Mouse (Mus musculus): ENCODE results near the gene Dysf. TPM values are rescaled to one million over a fixed set of nuclear protein-coding genes. Genes with fewer than 3 reads are reported as not detected.
A peak's percentile ranks its signal among the peaks of the same experiment; 100 is the strongest.

The Dysf gene
- polyA plus RNA-seq, 2 experiments = 1.6 to 1.9 TPM

DNA sequence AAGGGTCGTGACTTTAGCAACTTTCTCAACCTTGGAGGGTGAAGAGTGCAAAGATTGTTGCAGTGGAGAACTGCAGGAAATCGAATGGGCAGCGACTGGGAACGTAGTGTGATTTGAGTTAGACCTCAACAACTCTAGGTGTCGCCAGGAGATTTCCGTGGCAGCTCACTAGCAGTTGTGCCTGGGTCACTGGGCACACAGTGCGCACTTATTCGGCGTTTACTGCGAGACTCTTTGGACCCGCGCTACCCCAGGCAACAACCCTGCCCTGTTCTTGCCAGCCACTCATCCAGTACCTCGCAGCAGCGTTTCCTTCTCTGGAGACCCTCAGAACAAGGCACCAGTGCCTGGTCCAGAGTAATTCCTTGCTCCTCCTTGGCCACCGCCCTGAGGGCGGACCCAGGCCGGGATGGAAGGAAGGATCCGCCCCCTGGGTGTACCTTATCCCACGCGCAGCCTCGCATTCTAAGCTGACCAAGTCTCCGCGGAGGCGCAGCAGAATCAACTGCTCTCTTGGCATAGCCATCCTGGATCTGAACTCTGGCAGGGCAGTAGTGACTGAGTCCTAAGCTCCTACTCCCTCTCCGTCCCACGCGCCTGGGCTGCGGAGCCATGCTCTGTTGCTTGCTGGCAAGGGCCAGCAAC is 10.6 kb downstream of the Dysf start:
- no peak for DNase-seq (ENCODE audit: low read depth in 3 of 3, low spot score in 3 of 3)
- no peak for TF ChIP-seq EP300 (IDR thresholded peaks at IDR 0.05; ENCODE audit: low read depth)
- no peak for TF ChIP-seq CTCF (IDR thresholded peaks at IDR 0.05; ENCODE audit: low read depth)
- Histone ChIP-seq H3K9me3 (ENCODE audit: control insufficient read depth, low read length) (no peaks in the 10 kb centered on the region), H3K27me3 (ENCODE audit: control insufficient read depth, insufficient read depth, low read length) (peaks cover 13% of the 10 kb centered on the region), H3K9ac (replicated peaks) (no peak overlapping the region), H3K27ac (no peak overlapping the region), H3K4me1 (replicated peaks; ENCODE audit: control insufficient read depth in 2 of 2, insufficient read depth in 2 of 2, low read length in 1 of 2) (no peaks in the 10 kb centered on the region), H3K4me3 (ENCODE audit: insufficient read depth in 1 of 2, low read depth in 2 of 2, low read length in 2 of 2) (peak overlapping the region in 1 of 2 experiments; percentile 23; a peak in 3 of 4 replicates), H3K4me2 (ENCODE audit: low read depth) (peak overlapping the region; percentile 9), H3K36me3 (replicated peaks; ENCODE audit: control insufficient read depth, insufficient read depth, low read depth) (no peaks in the 10 kb centered on the region)
- WGBS (ENCODE audit: insufficient replicate concordance) = 6% methylated on average over 28 of the region's 28 CpGs
- ATAC-seq (ENCODE audit: insufficient read depth) = no peak

DNA sequence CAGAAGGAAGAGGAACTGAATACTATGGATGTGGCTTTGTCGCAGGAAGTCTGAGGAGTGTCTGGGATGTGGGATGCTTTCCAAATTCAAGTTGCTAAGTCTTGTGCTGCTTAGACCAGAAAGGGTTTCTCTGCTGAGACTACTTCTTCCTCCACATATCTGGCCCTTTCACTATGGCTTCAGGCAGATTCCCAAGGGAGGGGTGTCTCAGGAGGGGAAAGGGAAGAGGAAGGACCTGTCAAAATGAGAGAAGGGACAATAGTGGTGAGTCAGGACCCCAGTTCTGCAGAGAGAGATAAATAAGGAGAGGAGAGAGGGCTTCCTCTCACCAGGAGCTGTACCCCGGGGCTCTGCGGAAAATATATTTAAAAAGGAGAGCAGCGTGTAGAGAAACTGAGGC is 11.6 kb downstream of the Dysf start:
- peaks cover 13% of the 10 kb centered on the region for H3K27me3 ChIP-seq (ENCODE audit: control insufficient read depth, insufficient read depth, low read length)
- H3K4me3 ChIP-seq (ENCODE audit: insufficient read depth in 1 of 2, low read depth in 2 of 2, low read length in 2 of 2) = no peak overlapping the region
- H3K9ac ChIP-seq (replicated peaks) = no peak overlapping the region
- no peak for DNase-seq (ENCODE audit: low read depth in 3 of 3, low spot score in 3 of 3)
- no peak for TF ChIP-seq CTCF (IDR thresholded peaks at IDR 0.05; ENCODE audit: low read depth)
- no peak for TF ChIP-seq EP300 (IDR thresholded peaks at IDR 0.05; ENCODE audit: low read depth)
- WGBS (ENCODE audit: insufficient replicate concordance) = 11% methylated on average over 4 of the region's 4 CpGs
- H3K4me1 ChIP-seq (replicated peaks; ENCODE audit: control insufficient read depth in 2 of 2, insufficient read depth in 2 of 2, low read length in 1 of 2) = no peaks in the 10 kb centered on the region
- no peaks in the 10 kb centered on the region for H3K36me3 ChIP-seq (replicated peaks; ENCODE audit: control insufficient read depth, insufficient read depth, low read depth)
- ATAC-seq (ENCODE audit: insufficient read depth) = no peak
- no peaks in the 10 kb centered on the region for H3K9me3 ChIP-seq (ENCODE audit: control insufficient read depth, low read length)
- H3K27ac ChIP-seq = no peak overlapping the region
- no peak overlapping the region for H3K4me2 ChIP-seq (ENCODE audit: low read depth)

DNA sequence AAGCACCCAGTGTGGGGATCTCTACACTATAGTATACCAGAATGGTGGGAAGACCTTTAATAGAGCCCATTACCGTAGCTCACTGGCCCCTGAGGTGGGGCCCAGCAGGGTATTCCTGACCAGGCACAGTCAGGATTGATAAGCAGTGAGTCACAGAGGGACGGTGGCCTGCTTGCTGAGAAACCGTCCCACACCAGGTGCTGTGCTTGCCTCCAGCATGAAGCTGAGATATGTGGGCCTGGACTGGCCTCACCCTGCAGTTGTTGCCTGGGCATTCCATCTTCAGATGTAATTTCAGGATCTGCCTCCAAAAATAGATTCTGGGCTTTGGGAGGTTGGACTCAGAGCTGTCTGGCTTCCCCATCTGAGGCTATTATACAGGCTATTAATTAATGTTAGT is 13.6 kb downstream of the Dysf start:
- H3K4me2 ChIP-seq (ENCODE audit: low read depth) = no peak overlapping the region
- no peak overlapping the region for H3K9ac ChIP-seq (replicated peaks)
- WGBS (ENCODE audit: insufficient replicate concordance) = 63% methylated on average over 3 of the region's 3 CpGs
- no peak overlapping the region for H3K4me3 ChIP-seq (ENCODE audit: insufficient read depth in 1 of 2, low read depth in 2 of 2, low read length in 2 of 2)
- TF ChIP-seq EP300 (IDR thresholded peaks at IDR 0.05; ENCODE audit: low read depth) (no peak), CTCF (IDR thresholded peaks at IDR 0.05; ENCODE audit: low read depth) (no peak)
- H3K36me3 ChIP-seq (replicated peaks; ENCODE audit: control insufficient read depth, insufficient read depth, low read depth) = no peaks in the 10 kb centered on the region
- H3K9me3 ChIP-seq (ENCODE audit: control insufficient read depth, low read length) = no peaks in the 10 kb centered on the region
- peaks cover 13% of the 10 kb centered on the region for H3K27me3 ChIP-seq (ENCODE audit: control insufficient read depth, insufficient read depth, low read length)
- DNase-seq (ENCODE audit: low read depth in 3 of 3, low spot score in 3 of 3) (no peak), ATAC-seq (ENCODE audit: insufficient read depth) (no peak)
- H3K27ac ChIP-seq = no peak overlapping the region
- H3K4me1 ChIP-seq (replicated peaks; ENCODE audit: control insufficient read depth in 2 of 2, insufficient read depth in 2 of 2, low read length in 1 of 2) = no peaks in the 10 kb centered on the region

GRCm38 (mm10) chr6:84025636-84026035 is 17.2 kb downstream of the Dysf start:
- H3K4me3 ChIP-seq (ENCODE audit: insufficient read depth in 1 of 2, low read depth in 2 of 2, low read length in 2 of 2) = no peak overlapping the region

GRCm38 (mm10) chr6:84028791-84029190 is 20.4 kb downstream of the Dysf start:
- Histone ChIP-seq H3K4me3 (ENCODE audit: insufficient read depth in 1 of 2, low read depth in 2 of 2, low read length in 2 of 2) (no peak overlapping the region), H3K36me3 (replicated peaks; ENCODE audit: control insufficient read depth, insufficient read depth, low read depth) (no peaks in the 10 kb centered on the region), H3K27me3 (ENCODE audit: control insufficient read depth, insufficient read depth, low read length) (no peaks in the 10 kb centered on the region), H3K4me1 (replicated peaks; ENCODE audit: control insufficient read depth in 2 of 2, insufficient read depth in 2 of 2, low read length in 1 of 2) (no peaks in the 10 kb centered on the region), H3K9me3 (ENCODE audit: control insufficient read depth, low read length) (no peaks in the 10 kb centered on the region), H3K4me2 (ENCODE audit: low read depth) (no peak overlapping the region), H3K9ac (replicated peaks) (no peak overlapping the region), H3K27ac (no peak overlapping the region)
- ATAC-seq (ENCODE audit: insufficient read depth) (no peak), DNase-seq (ENCODE audit: low read depth in 3 of 3, low spot score in 3 of 3) (no peak)
- TF ChIP-seq CTCF (IDR thresholded peaks at IDR 0.05; ENCODE audit: low read depth) = no peak
- TF ChIP-seq EP300 (IDR thresholded peaks at IDR 0.05; ENCODE audit: low read depth) = no peak

More at GRCm38 (mm10) chr6:84025636-84026035, 17.2 kb downstream of the Dysf start:
- TF ChIP-seq CTCF (IDR thresholded peaks at IDR 0.05; ENCODE audit: low read depth) = no peak
- no peak for TF ChIP-seq EP300 (IDR thresholded peaks at IDR 0.05; ENCODE audit: low read depth)
- DNase-seq (ENCODE audit: low read depth in 3 of 3, low spot score in 3 of 3) (no peak), ATAC-seq (ENCODE audit: insufficient read depth) (no peak)
- Histone ChIP-seq H3K27me3 (ENCODE audit: control insufficient read depth, insufficient read depth, low read length) (no peaks in the 10 kb centered on the region), H3K4me1 (replicated peaks; ENCODE audit: control insufficient read depth in 2 of 2, insufficient read depth in 2 of 2, low read length in 1 of 2) (no peaks in the 10 kb centered on the region), H3K36me3 (replicated peaks; ENCODE audit: control insufficient read depth, insufficient read depth, low read depth) (no peaks in the 10 kb centered on the region), H3K4me2 (ENCODE audit: low read depth) (no peak overlapping the region), H3K27ac (no peak overlapping the region), H3K9ac (replicated peaks) (no peak overlapping the region), H3K9me3 (ENCODE audit: control insufficient read depth, low read length) (no peaks in the 10 kb centered on the region)
- 46% methylated on average over 3 of the region's 3 CpGs for WGBS (ENCODE audit: insufficient replicate concordance)

Measured in liver, embryonic 14.5 days (tissue).